Mouse (Mus musculus): ENCODE measurements around the gene Pdzd2. TPM values are rescaled to one million over a fixed set of nuclear protein-coding genes. Genes with fewer than 3 reads are reported as not detected.
A peak's percentile ranks its signal among the peaks of the same experiment; 100 is the strongest.

Pdzd2 gene
- polyA plus RNA-seq, 1 experiment, result 4.2 TPM

GRCm38 (mm10) chr15:12374916-12375315, 364.8 kb downstream of the Pdzd2 start:
- no peaks in the 10 kb centered on the region for H3K36me3 ChIP-seq (ENCODE audit: control insufficient read depth, insufficient read depth, low read length)
- no peaks in the 10 kb centered on the region for H3K27me3 ChIP-seq (ENCODE audit: control insufficient read depth, insufficient read depth, low read length)
- H3K27ac ChIP-seq (ENCODE audit: control insufficient read depth, insufficient read depth, low read length), result no peak overlapping the region
- TF ChIP-seq POLR2A (IDR thresholded peaks at IDR 0.05; ENCODE audit: control insufficient read depth, extremely low read depth, insufficient read depth, low read length, poor library complexity) (no peak), CTCF (IDR thresholded peaks at IDR 0.05; ENCODE audit: borderline replicate concordance, control insufficient read depth, extremely low read depth, insufficient read depth, low read length, poor library complexity) (no peak)
- DNase-seq, result no peak
- peaks cover 20% of the 10 kb centered on the region for H3K4me1 ChIP-seq (replicated peaks; ENCODE audit: control insufficient read depth, insufficient read depth, low read length)
- WGBS, result 76% methylated on average over 18 of the region's 18 CpGs
- no peak overlapping the region for H3K4me3 ChIP-seq (ENCODE audit: control insufficient read depth, insufficient read depth, low read length)

- peaks cover 20% of the 10 kb centered on the region for H3K4me1 ChIP-seq (replicated peaks; ENCODE audit: control insufficient read depth, insufficient read depth, low read length)
- no peak for DNase-seq
- H3K36me3 ChIP-seq (ENCODE audit: control insufficient read depth, insufficient read depth, low read length), result no peaks in the 10 kb centered on the region
- H3K4me3 ChIP-seq (ENCODE audit: control insufficient read depth, insufficient read depth, low read length), result no peak overlapping the region
- no peak for TF ChIP-seq CTCF (IDR thresholded peaks at IDR 0.05; ENCODE audit: borderline replicate concordance, control insufficient read depth, extremely low read depth, insufficient read depth, low read length, poor library complexity)
- no peaks in the 10 kb centered on the region for H3K27me3 ChIP-seq (ENCODE audit: control insufficient read depth, insufficient read depth, low read length)
- no peak overlapping the region for H3K27ac ChIP-seq (ENCODE audit: control insufficient read depth, insufficient read depth, low read length)
- 94% methylated on average over 6 of the region's 6 CpGs for WGBS
Measured at GRCm38 (mm10) chr15:12373918-12374317, 365.8 kb downstream of the Pdzd2 start.

- DNase-seq, result no peak
- WGBS, result 90% methylated on average over 14 of the region's 14 CpGs
- TF ChIP-seq CTCF (IDR thresholded peaks at IDR 0.05; ENCODE audit: borderline replicate concordance, control insufficient read depth, extremely low read depth, insufficient read depth, low read length, poor library complexity), result no peak
- no peak for TF ChIP-seq POLR2A (IDR thresholded peaks at IDR 0.05; ENCODE audit: control insufficient read depth, extremely low read depth, insufficient read depth, low read length, poor library complexity)
Measured at GRCm38 (mm10) chr15:12373496-12373895, 366.2 kb downstream of the Pdzd2 start.

GRCm38 (mm10) chr15:12371183-12371582, 368.5 kb downstream of the Pdzd2 start:
- TF ChIP-seq POLR2A (IDR thresholded peaks at IDR 0.05; ENCODE audit: control insufficient read depth, extremely low read depth, insufficient read depth, low read length, poor library complexity) (no peak), CTCF (IDR thresholded peaks at IDR 0.05; ENCODE audit: borderline replicate concordance, control insufficient read depth, extremely low read depth, insufficient read depth, low read length, poor library complexity) (peak; percentile 61; the same call in 1 of the 2 replicates)
- H3K4me1 ChIP-seq (replicated peaks; ENCODE audit: control insufficient read depth, insufficient read depth, low read length), result peaks cover 13% of the 10 kb centered on the region
- no peak overlapping the region for H3K27ac ChIP-seq (ENCODE audit: control insufficient read depth, insufficient read depth, low read length)
- H3K27me3 ChIP-seq (ENCODE audit: control insufficient read depth, insufficient read depth, low read length), result no peaks in the 10 kb centered on the region
- H3K4me3 ChIP-seq (ENCODE audit: control insufficient read depth, insufficient read depth, low read length), result no peak overlapping the region
- 6% methylated on average over 8 of the region's 8 CpGs for WGBS
- peak; percentile 74 for DNase-seq
- no peaks in the 10 kb centered on the region for H3K36me3 ChIP-seq (ENCODE audit: control insufficient read depth, insufficient read depth, low read length)

More at GRCm38 (mm10) chr15:12373496-12373895, 366.2 kb downstream of the Pdzd2 start:
- Histone ChIP-seq H3K36me3 (ENCODE audit: control insufficient read depth, insufficient read depth, low read length) (no peaks in the 10 kb centered on the region), H3K27me3 (ENCODE audit: control insufficient read depth, insufficient read depth, low read length) (no peaks in the 10 kb centered on the region), H3K4me3 (ENCODE audit: control insufficient read depth, insufficient read depth, low read length) (no peak overlapping the region), H3K4me1 (replicated peaks; ENCODE audit: control insufficient read depth, insufficient read depth, low read length) (peaks cover 20% of the 10 kb centered on the region), H3K27ac (ENCODE audit: control insufficient read depth, insufficient read depth, low read length) (no peak overlapping the region)

- 97% methylated on average over 3 of the region's 3 CpGs for WGBS
- no peaks in the 10 kb centered on the region for H3K36me3 ChIP-seq (ENCODE audit: control insufficient read depth, insufficient read depth, low read length)
- TF ChIP-seq POLR2A (IDR thresholded peaks at IDR 0.05; ENCODE audit: control insufficient read depth, extremely low read depth, insufficient read depth, low read length, poor library complexity), result no peak
- TF ChIP-seq CTCF (IDR thresholded peaks at IDR 0.05; ENCODE audit: borderline replicate concordance, control insufficient read depth, extremely low read depth, insufficient read depth, low read length, poor library complexity), result no peak
- no peaks in the 10 kb centered on the region for H3K27me3 ChIP-seq (ENCODE audit: control insufficient read depth, insufficient read depth, low read length)
- H3K4me1 ChIP-seq (replicated peaks; ENCODE audit: control insufficient read depth, insufficient read depth, low read length), result peaks cover 4% of the 10 kb centered on the region
- DNase-seq, result no peak
- H3K4me3 ChIP-seq (ENCODE audit: control insufficient read depth, insufficient read depth, low read length), result no peak overlapping the region
- H3K27ac ChIP-seq (ENCODE audit: control insufficient read depth, insufficient read depth, low read length), result no peak overlapping the region
Measured at GRCm38 (mm10) chr15:12370096-12370495, 369.6 kb downstream of the Pdzd2 start.

GRCm38 (mm10) chr15:12368850-12369249, 370.9 kb downstream of the Pdzd2 start:
- H3K4me1 ChIP-seq (replicated peaks; ENCODE audit: control insufficient read depth, insufficient read depth, low read length), result peaks cover 2% of the 10 kb centered on the region
- WGBS, result 95% methylated on average over 4 of the region's 4 CpGs
- no peak overlapping the region for H3K4me3 ChIP-seq (ENCODE audit: control insufficient read depth, insufficient read depth, low read length)
- TF ChIP-seq CTCF (IDR thresholded peaks at IDR 0.05; ENCODE audit: borderline replicate concordance, control insufficient read depth, extremely low read depth, insufficient read depth, low read length, poor library complexity) (no peak), POLR2A (IDR thresholded peaks at IDR 0.05; ENCODE audit: control insufficient read depth, extremely low read depth, insufficient read depth, low read length, poor library complexity) (no peak)
- H3K27ac ChIP-seq (ENCODE audit: control insufficient read depth, insufficient read depth, low read length), result no peak overlapping the region
- H3K27me3 ChIP-seq (ENCODE audit: control insufficient read depth, insufficient read depth, low read length), result no peaks in the 10 kb centered on the region
- no peak for DNase-seq
- H3K36me3 ChIP-seq (ENCODE audit: control insufficient read depth, insufficient read depth, low read length), result no peaks in the 10 kb centered on the region

GRCm38 (mm10) chr15:12368357-12368756, 371.4 kb downstream of the Pdzd2 start:
- Histone ChIP-seq H3K4me3 (ENCODE audit: control insufficient read depth, insufficient read depth, low read length) (no peak overlapping the region), H3K36me3 (ENCODE audit: control insufficient read depth, insufficient read depth, low read length) (no peaks in the 10 kb centered on the region), H3K27ac (ENCODE audit: control insufficient read depth, insufficient read depth, low read length) (no peak overlapping the region), H3K27me3 (ENCODE audit: control insufficient read depth, insufficient read depth, low read length) (no peaks in the 10 kb centered on the region), H3K4me1 (replicated peaks; ENCODE audit: control insufficient read depth, insufficient read depth, low read length) (peaks cover 2% of the 10 kb centered on the region)
- no peak for DNase-seq
- TF ChIP-seq CTCF (IDR thresholded peaks at IDR 0.05; ENCODE audit: borderline replicate concordance, control insufficient read depth, extremely low read depth, insufficient read depth, low read length, poor library complexity) (no peak), POLR2A (IDR thresholded peaks at IDR 0.05; ENCODE audit: control insufficient read depth, extremely low read depth, insufficient read depth, low read length, poor library complexity) (no peak)
- 96% methylated on average over 11 of the region's 11 CpGs for WGBS
